Mouse (Mus musculus): ENCODE measurements around the gene Arl11. TPM values are rescaled to one million over a fixed set of nuclear protein-coding genes. Genes with fewer than 3 reads are reported as not detected.
"Not testable (repeated sequence)": the region's sequence is repeated elsewhere in the genome, so short reads cannot be mapped to it uniquely, and the experiment has no call there.

Gene Arl11
- polyA plus RNA-seq, 1 experiment from 2014 or later, result 0.73 TPM

GRCm38 (mm10) chr14:61321200-61321599 lies 11.6 kb downstream of the Arl11 start:
- WGBS (ENCODE audit: insufficient replicate concordance), result 72% methylated on average over 4 of the region's 4 CpGs
- no peak overlapping the region for H3K27ac ChIP-seq (ENCODE audit: low read depth, low read length)
- no peaks in the 10 kb centered on the region for H3K36me3 ChIP-seq (ENCODE audit: control insufficient read depth, insufficient read depth, low read length)
- no peaks in the 10 kb centered on the region for H3K27me3 ChIP-seq (ENCODE audit: control insufficient read depth, insufficient read depth, low read length)
- H3K9ac ChIP-seq (ENCODE audit: low read depth, low read length), result no peak overlapping the region
- no peak overlapping the region for H3K4me2 ChIP-seq
- H3K4me1 ChIP-seq (ENCODE audit: control insufficient read depth, insufficient read depth, low read length), result no peaks in the 10 kb centered on the region
- H3K9me3 ChIP-seq (replicated peaks; ENCODE audit: control insufficient read depth, low read length), result no peaks in the 10 kb centered on the region; the same call in 1 of the 2 replicates
- no peak for ATAC-seq (replicated peaks; ENCODE audit: insufficient number of reproducible peaks, low FRiP score, low TSS enrichment)
- H3K4me3 ChIP-seq (ENCODE audit: low read depth, low read length), result no peak overlapping the region

GRCm38 (mm10) chr14:61322740-61323139 lies 13.2 kb downstream of the Arl11 start:
- Histone ChIP-seq H3K27me3 (ENCODE audit: control insufficient read depth, insufficient read depth, low read length) (no peaks in the 10 kb centered on the region), H3K4me1 (ENCODE audit: control insufficient read depth, insufficient read depth, low read length) (no peaks in the 10 kb centered on the region), H3K9me3 (replicated peaks; ENCODE audit: control insufficient read depth, low read length) (no peaks in the 10 kb centered on the region; the same call in 1 of the 2 replicates), H3K4me3 (ENCODE audit: low read depth, low read length) (no peak overlapping the region), H3K9ac (ENCODE audit: low read depth, low read length) (no peak overlapping the region), H3K27ac (ENCODE audit: low read depth, low read length) (no peak overlapping the region), H3K4me2 (no peak overlapping the region), H3K36me3 (ENCODE audit: control insufficient read depth, insufficient read depth, low read length) (no peaks in the 10 kb centered on the region)
- WGBS (ENCODE audit: insufficient replicate concordance), result 66% methylated on average over 1 of the region's 1 CpGs
- ATAC-seq (replicated peaks; ENCODE audit: insufficient number of reproducible peaks, low FRiP score, low TSS enrichment), result no peak

- H3K4me2 ChIP-seq; H3K36me3 ChIP-seq (ENCODE audit: control insufficient read depth, insufficient read depth, low read length); H3K9ac ChIP-seq (ENCODE audit: low read depth, low read length); H3K9me3 ChIP-seq (replicated peaks; ENCODE audit: control insufficient read depth, low read length); H3K4me1 ChIP-seq (ENCODE audit: control insufficient read depth, insufficient read depth, low read length); H3K27me3 ChIP-seq (ENCODE audit: control insufficient read depth, insufficient read depth, low read length); H3K4me3 ChIP-seq (ENCODE audit: low read depth, low read length); H3K27ac ChIP-seq (ENCODE audit: low read depth, low read length); ATAC-seq (replicated peaks; ENCODE audit: insufficient number of reproducible peaks, low FRiP score, low TSS enrichment): not testable (repeated sequence)
- 28% methylated on average over 6 of the region's 6 CpGs for WGBS (ENCODE audit: insufficient replicate concordance)
Measured at GRCm38 (mm10) chr14:61327007-61327406, 17.5 kb downstream of the Arl11 start.

- Histone ChIP-seq H3K9ac (ENCODE audit: low read depth, low read length) (no peak overlapping the region; the same call in 1 of the 2 replicates), H3K4me1 (ENCODE audit: control insufficient read depth, insufficient read depth, low read length) (no peaks in the 10 kb centered on the region), H3K27ac (ENCODE audit: low read depth, low read length) (no peak overlapping the region), H3K9me3 (replicated peaks; ENCODE audit: control insufficient read depth, low read length) (no peaks in the 10 kb centered on the region; the same call in 1 of the 2 replicates), H3K4me2 (peak overlapping the region; percentile 53), H3K27me3 (ENCODE audit: control insufficient read depth, insufficient read depth, low read length) (no peaks in the 10 kb centered on the region), H3K4me3 (ENCODE audit: low read depth, low read length) (peak overlapping the region; percentile 15), H3K36me3 (ENCODE audit: control insufficient read depth, insufficient read depth, low read length) (no peaks in the 10 kb centered on the region)
- no peak for ATAC-seq (replicated peaks; ENCODE audit: insufficient number of reproducible peaks, low FRiP score, low TSS enrichment)
- WGBS (ENCODE audit: insufficient replicate concordance), result 33% methylated on average over 19 of the region's 19 CpGs
Measured at GRCm38 (mm10) chr14:61327618-61328450, 18.3 kb downstream of the Arl11 start.

- no peaks in the 10 kb centered on the region for H3K9me3 ChIP-seq (replicated peaks; ENCODE audit: control insufficient read depth, low read length)
- 74% methylated on average over 11 of the region's 11 CpGs for WGBS (ENCODE audit: insufficient replicate concordance)
- no peaks in the 10 kb centered on the region for H3K27me3 ChIP-seq (ENCODE audit: control insufficient read depth, insufficient read depth, low read length)
- H3K4me1 ChIP-seq (ENCODE audit: control insufficient read depth, insufficient read depth, low read length), result no peaks in the 10 kb centered on the region
- no peak overlapping the region for H3K27ac ChIP-seq (ENCODE audit: low read depth, low read length)
- H3K4me3 ChIP-seq (ENCODE audit: low read depth, low read length), result no peak overlapping the region
- H3K36me3 ChIP-seq (ENCODE audit: control insufficient read depth, insufficient read depth, low read length), result no peaks in the 10 kb centered on the region
- no peak overlapping the region for H3K9ac ChIP-seq (ENCODE audit: low read depth, low read length)
- ATAC-seq (replicated peaks; ENCODE audit: insufficient number of reproducible peaks, low FRiP score, low TSS enrichment), result no peak
- peak overlapping the region; percentile 48; the same call in 1 of the 2 replicates for H3K4me2 ChIP-seq
Measured at GRCm38 (mm10) chr14:61330591-61330990, 21.0 kb downstream of the Arl11 start.

GRCm38 (mm10) chr14:61330996-61331561 lies 21.5 kb downstream of the Arl11 start:
- Histone ChIP-seq H3K9ac (ENCODE audit: low read depth, low read length) (peak overlapping the region; percentile 39), H3K4me2 (peak overlapping the region; percentile 48), H3K27me3 (ENCODE audit: control insufficient read depth, insufficient read depth, low read length) (no peaks in the 10 kb centered on the region), H3K27ac (ENCODE audit: low read depth, low read length) (no peak overlapping the region), H3K4me3 (ENCODE audit: low read depth, low read length) (no peak overlapping the region), H3K36me3 (ENCODE audit: control insufficient read depth, insufficient read depth, low read length) (no peaks in the 10 kb centered on the region), H3K9me3 (replicated peaks; ENCODE audit: control insufficient read depth, low read length) (no peaks in the 10 kb centered on the region), H3K4me1 (ENCODE audit: control insufficient read depth, insufficient read depth, low read length) (no peaks in the 10 kb centered on the region)
- 0 out of 2 replicates have a peak, but pooled peaks have one; percentile 47 for ATAC-seq (replicated peaks; ENCODE audit: insufficient number of reproducible peaks, low FRiP score, low TSS enrichment)
- WGBS (ENCODE audit: insufficient replicate concordance), result 23% methylated on average over 13 of the region's 13 CpGs

GRCm38 (mm10) chr14:61339381-61339780 lies 29.8 kb downstream of the Arl11 start:
- Histone ChIP-seq H3K27me3 (ENCODE audit: control insufficient read depth, insufficient read depth, low read length) (no peaks in the 10 kb centered on the region), H3K9me3 (replicated peaks; ENCODE audit: control insufficient read depth, low read length) (no peaks in the 10 kb centered on the region), H3K27ac (ENCODE audit: low read depth, low read length) (no peak overlapping the region), H3K4me1 (ENCODE audit: control insufficient read depth, insufficient read depth, low read length) (no peaks in the 10 kb centered on the region), H3K4me3 (ENCODE audit: low read depth, low read length) (no peak overlapping the region), H3K36me3 (ENCODE audit: control insufficient read depth, insufficient read depth, low read length) (no peaks in the 10 kb centered on the region), H3K4me2 (no peak overlapping the region), H3K9ac (ENCODE audit: low read depth, low read length) (no peak overlapping the region)
- no peak for ATAC-seq (replicated peaks; ENCODE audit: insufficient number of reproducible peaks, low FRiP score, low TSS enrichment)
- WGBS (ENCODE audit: insufficient replicate concordance), result 75% methylated on average over 4 of the region's 4 CpGs

- 73% methylated on average over 5 of the region's 5 CpGs for WGBS (ENCODE audit: insufficient replicate concordance)
- H3K27ac ChIP-seq (ENCODE audit: low read depth, low read length), result no peak overlapping the region
- H3K27me3 ChIP-seq (ENCODE audit: control insufficient read depth, insufficient read depth, low read length), result no peaks in the 10 kb centered on the region
- no peaks in the 10 kb centered on the region for H3K4me1 ChIP-seq (ENCODE audit: control insufficient read depth, insufficient read depth, low read length)
- H3K9me3 ChIP-seq (replicated peaks; ENCODE audit: control insufficient read depth, low read length), result no peaks in the 10 kb centered on the region
- no peak for ATAC-seq (replicated peaks; ENCODE audit: insufficient number of reproducible peaks, low FRiP score, low TSS enrichment)
- no peaks in the 10 kb centered on the region for H3K36me3 ChIP-seq (ENCODE audit: control insufficient read depth, insufficient read depth, low read length)
- no peak overlapping the region for H3K9ac ChIP-seq (ENCODE audit: low read depth, low read length)
- H3K4me3 ChIP-seq (ENCODE audit: low read depth, low read length), result no peak overlapping the region
- no peak overlapping the region for H3K4me2 ChIP-seq
Measured at GRCm38 (mm10) chr14:61344590-61344989, 35.0 kb downstream of the Arl11 start.

Data from heart, embryonic 11.5 days (tissue).